Mouse (Mus musculus) stomach, embryonic 14.5 days (tissue): Measurements from ENCODE around the gene Jaml. TPM values are rescaled to one million over a fixed set of nuclear protein-coding genes. Genes with fewer than 3 reads are reported as not detected.

Experiments used
- ATAC-seq: fragments of 200-750 bp; cut with Nextera tagmentation; 2 replicates; pipeline ENCODE4 v1.8.0; 2017; ENCODE audit warnings: low read depth, moderate TSS enrichment; ENCODE audit not compliant: insufficient number of reproducible peaks, insufficient read depth, low FRiP score
- H3K27ac ChIP-seq: fragments of 300-500 bp; sonication (generic); 2 replicates; pipeline ENCODE4 v1.5.1; 2014; ENCODE audit warnings: mild to moderate bottlenecking, low read length, moderate library complexity, mixed read lengths
- H3K27me3 ChIP-seq: fragments of 300-500 bp; sonication (generic); 2 replicates; pipeline ENCODE4 v1.6.1; 2014; ENCODE audit warnings: low read length, control low read depth, mixed read lengths; ENCODE audit not compliant: control insufficient read depth, insufficient read depth
- H3K36me3 ChIP-seq: fragments of 300-500 bp; sonication (generic); 2 replicates; pipeline ENCODE4 v1.6.1; 2014; ENCODE audit warnings: mild to moderate bottlenecking, control low read depth, low read length, moderate library complexity, mixed read lengths; ENCODE audit not compliant: control insufficient read depth, insufficient read depth
- H3K4me1 ChIP-seq: fragments of 300-500 bp; sonication (generic); 2 replicates; pipeline ENCODE4 v1.6.1; 2014; ENCODE audit warnings: low read length, control low read depth, mixed read lengths; ENCODE audit not compliant: control insufficient read depth, insufficient read depth
- H3K4me2 ChIP-seq: fragments of 300-500 bp; sonication (generic); replicated peaks from 2 replicates; pipeline ENCODE4 v1.6.1; 2014; ENCODE audit warnings: low read depth, low read length, control low read depth
- H3K4me3 ChIP-seq: fragments of 300-500 bp; sonication (generic); 2 replicates; pipeline ENCODE4 v1.5.1; 2014; ENCODE audit warnings: low read depth, low read length, control low read depth
- H3K9ac ChIP-seq: fragments of 300-500 bp; sonication (generic); replicated peaks from 2 replicates; pipeline ENCODE4 v1.6.1; 2014; ENCODE audit warnings: low read depth, mild to moderate bottlenecking, control low read depth, low read length, moderate library complexity, mixed read lengths
- H3K9me3 ChIP-seq: fragments of 300-500 bp; sonication (generic); 2 replicates; pipeline ENCODE4 v1.6.1; 2016; ENCODE audit warnings: low read depth, low read length, control low read depth; ENCODE audit not compliant: control insufficient read depth
- WGBS: fragments of 180-500 bp; shearing (Covaris S2); extraction: QIAGEN DNeasy Blood & Tissue Kit; methylation state at CpG from one replicate; pipeline ENCODE4 v1.1.7; 2014; 5-methylcytosine and 5-hydroxymethylcytosine counted together
- polyA plus RNA-seq: library from polyadenylated mRNA; unstranded; fragments of >200 nt; fragmentation: Nextera tagmentation; extraction: Ambion mirVana; gene quantifications from 2 replicates; pipeline ENCODE4 v1.2.1, GENCODE M21; 2014

Gene Jaml
- polyA plus RNA-seq, 1 experiment from 2014 or later: 2.8 TPM

DNA sequence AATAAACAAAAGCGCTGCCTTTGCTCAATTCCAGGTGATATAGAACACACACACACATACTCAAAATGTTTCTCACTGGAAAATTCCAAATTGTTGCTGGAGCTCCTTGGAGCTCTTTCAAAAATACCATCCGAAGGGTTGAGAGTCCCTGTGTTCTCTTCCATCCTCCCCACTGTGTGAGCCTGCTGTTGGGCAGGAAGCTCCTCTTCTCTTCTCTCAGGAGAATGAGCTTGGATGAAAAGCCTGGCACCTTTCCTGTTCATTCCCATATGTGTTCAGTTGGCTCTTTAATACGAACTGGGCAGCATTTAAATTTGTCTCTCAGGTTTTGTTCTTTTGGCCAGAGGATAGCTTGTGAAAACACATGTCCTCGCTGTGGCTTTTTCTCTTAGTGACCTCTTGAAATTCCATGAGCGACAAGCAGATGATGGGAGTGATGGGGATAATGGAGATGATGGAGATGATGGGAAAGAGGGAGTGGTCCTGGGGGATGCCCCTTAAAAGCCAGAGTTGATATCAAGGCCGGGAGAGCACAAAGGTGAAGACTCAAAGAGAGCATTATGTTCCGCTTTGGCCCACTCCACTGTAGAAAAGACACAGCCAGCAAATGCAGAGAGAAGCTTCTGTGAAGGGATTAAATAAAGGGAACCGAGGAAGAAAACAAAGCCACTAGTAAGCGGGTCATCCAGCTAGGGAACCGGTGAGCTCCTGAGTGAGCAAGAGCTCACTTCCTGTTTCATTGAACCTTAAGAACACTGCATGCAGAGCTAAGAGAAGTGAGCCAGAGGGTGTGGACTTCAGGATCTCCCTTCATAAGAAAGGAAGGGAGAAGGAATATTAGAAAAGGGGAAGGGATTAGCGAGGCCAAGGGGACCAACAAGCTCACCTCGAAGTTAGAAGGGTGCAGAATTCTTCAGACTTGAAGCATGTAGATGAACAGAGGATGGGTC, 7.0 kb downstream of the Jaml start:
- Histone ChIP-seq H3K9ac (no peak overlapping the region), H3K27ac (no peak overlapping the region), H3K27me3 (no peaks in the 10 kb centered on the region), H3K4me1 (no peaks in the 10 kb centered on the region), H3K4me3 (no peak overlapping the region), H3K9me3 (no peaks in the 10 kb centered on the region), H3K4me2 (no peak overlapping the region), H3K36me3 (no peaks in the 10 kb centered on the region)
- WGBS: 77% methylated on average over 12 of the region's 12 CpGs
- ATAC-seq: no peak

DNA sequence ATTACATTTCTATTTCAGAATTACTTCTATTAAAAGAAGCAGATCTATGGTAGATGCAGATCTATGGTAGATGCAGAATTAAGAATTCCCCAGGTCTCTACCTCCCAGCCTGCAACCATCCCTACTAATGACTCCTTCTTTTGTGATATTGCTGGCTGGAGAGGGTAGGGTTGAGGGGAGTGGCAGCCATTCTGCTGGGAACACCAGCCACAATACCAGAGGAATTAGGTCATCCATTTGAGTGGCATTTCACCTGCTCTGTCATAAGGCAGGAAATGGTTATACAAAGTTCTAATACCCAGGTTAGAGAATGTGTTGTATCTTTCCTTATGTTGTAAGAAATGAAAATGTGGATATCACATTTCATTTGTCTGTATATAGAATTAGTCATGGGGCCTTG, 9.1 kb downstream of the Jaml start:
- no peak overlapping the region for H3K9ac ChIP-seq
- ATAC-seq: no peak

DNA sequence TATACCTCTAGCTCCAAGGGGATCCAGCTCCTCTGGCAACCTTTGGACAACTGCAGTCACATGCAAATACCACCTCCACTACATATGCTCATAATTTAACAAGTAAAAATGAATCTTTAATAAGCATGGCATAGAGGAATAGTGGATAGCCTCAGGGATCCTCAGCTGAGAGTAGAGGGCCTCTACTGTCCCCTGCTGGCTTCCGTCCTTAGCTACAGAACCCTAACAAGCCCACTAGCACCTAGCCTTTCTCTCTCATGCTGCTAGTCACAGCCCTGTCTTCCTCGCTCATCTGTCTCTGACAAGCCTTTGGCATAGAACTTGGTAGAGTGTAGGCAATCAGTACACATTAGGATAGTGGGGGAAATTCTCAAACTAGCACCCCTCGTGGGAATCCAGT, 11.8 kb downstream of the Jaml start:
- WGBS: 71% methylated on average over 3 of the region's 3 CpGs
- no peaks in the 10 kb centered on the region for H3K27me3 ChIP-seq
- no peak for ATAC-seq

More for the DNA sequence above, 9.1 kb downstream of the Jaml start:
- Histone ChIP-seq H3K27me3 (no peaks in the 10 kb centered on the region), H3K9me3 (no peaks in the 10 kb centered on the region), H3K36me3 (no peaks in the 10 kb centered on the region), H3K4me2 (no peak overlapping the region), H3K27ac (no peak overlapping the region), H3K4me3 (no peak overlapping the region), H3K4me1 (no peaks in the 10 kb centered on the region)

DNA sequence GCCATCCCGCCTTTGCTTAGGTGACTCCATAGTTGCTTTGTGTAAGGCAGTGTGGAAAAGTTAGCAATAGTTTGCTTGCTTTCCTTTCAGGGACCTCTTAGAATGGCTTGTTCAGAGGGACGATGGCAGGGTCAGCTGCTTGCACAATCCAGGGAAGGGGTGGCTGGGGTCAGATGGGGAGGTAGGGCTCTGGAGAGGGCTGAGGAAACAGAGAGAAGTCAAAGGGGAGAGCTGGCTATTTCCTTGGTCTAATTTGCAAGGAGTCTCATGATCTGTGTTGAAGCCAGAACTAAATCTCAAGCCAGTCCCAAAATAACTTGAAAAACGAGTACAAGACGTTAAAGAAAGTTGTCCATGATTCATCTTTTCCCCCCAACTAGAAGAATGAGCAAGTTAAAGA, 13.7 kb downstream of the Jaml start:
- no peaks in the 10 kb centered on the region for H3K36me3 ChIP-seq
- no peaks in the 10 kb centered on the region for H3K27me3 ChIP-seq
- WGBS: 58% methylated on average over 4 of the region's 4 CpGs
- no peaks in the 10 kb centered on the region for H3K4me1 ChIP-seq
- no peak for ATAC-seq
- no peak overlapping the region for H3K9ac ChIP-seq
- H3K9me3 ChIP-seq: no peaks in the 10 kb centered on the region
- H3K4me2 ChIP-seq: no peak overlapping the region
- H3K4me3 ChIP-seq: no peak overlapping the region
- no peak overlapping the region for H3K27ac ChIP-seq

More for the DNA sequence above, 11.8 kb downstream of the Jaml start:
- Histone ChIP-seq H3K9me3 (no peaks in the 10 kb centered on the region), H3K4me3 (no peak overlapping the region), H3K36me3 (no peaks in the 10 kb centered on the region), H3K9ac (no peak overlapping the region), H3K4me2 (no peak overlapping the region), H3K4me1 (no peaks in the 10 kb centered on the region), H3K27ac (no peak overlapping the region)

DNA sequence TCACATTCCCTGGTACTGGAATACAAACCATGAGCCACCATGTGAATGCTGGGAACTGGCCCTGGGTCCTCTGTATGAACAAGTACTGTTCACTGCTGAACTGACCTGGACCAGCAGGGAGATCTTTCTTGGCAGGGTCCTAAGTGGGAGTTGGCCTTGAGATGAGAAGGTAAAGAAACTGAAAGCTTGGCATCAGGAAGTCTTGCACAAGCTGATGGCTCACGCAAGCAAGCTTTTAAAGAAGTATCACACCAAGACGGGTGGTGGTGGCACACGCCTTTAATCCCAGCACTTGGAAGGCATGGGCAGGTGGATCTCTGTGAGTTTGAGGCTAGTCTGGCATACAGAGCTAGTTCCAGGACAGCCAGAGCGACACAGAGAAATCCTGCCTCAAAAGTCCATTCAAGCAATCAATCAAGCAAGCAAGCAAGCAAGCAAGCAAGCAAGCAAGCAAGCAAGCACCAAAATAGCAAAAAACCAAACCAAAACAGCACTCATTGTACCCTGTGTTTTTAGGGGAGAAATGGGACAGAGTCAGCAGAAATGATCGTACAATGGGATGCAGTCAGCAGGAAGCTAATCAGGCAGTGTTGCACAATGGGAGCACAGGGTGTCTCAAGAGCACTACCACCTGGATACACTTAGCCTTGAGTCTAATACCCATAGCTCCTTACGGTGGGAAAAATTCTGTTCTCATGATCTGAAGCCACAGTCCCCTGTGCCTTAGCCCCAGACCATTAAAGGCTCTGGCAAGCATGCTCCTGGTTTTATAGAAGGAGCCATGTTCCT, 16.4 kb downstream of the Jaml start:
- Histone ChIP-seq H3K9me3 (no peaks in the 10 kb centered on the region), H3K27ac (no peak overlapping the region), H3K4me3 (no peak overlapping the region), H3K4me1 (no peaks in the 10 kb centered on the region), H3K36me3 (no peaks in the 10 kb centered on the region), H3K4me2 (no peak overlapping the region), H3K27me3 (no peaks in the 10 kb centered on the region), H3K9ac (no peak overlapping the region)
- ATAC-seq: no peak
- WGBS: 74% methylated on average over 6 of the region's 6 CpGs

DNA sequence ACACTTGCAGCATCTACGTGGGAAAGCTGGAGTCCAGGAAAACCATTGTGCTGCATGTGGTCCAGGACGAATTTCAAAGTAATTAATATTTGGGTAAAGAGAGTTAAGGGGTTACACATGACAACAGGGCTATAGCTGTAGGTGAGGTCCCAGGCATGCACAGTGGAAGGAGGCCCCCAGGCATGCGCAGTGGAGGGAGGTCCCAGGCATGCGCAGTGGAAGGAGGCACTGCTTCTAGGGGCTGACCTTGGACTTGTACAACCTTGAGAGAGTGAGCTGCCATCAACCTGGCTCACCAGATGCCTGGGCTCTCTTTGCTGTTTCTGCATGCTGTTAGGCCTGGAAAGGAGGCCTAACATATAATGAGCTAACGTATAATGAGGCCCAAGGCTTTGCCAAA, 18.9 kb downstream of the Jaml start:
- H3K4me3 ChIP-seq: no peak overlapping the region
- no peak overlapping the region for H3K4me2 ChIP-seq
- no peaks in the 10 kb centered on the region for H3K27me3 ChIP-seq
- H3K36me3 ChIP-seq: no peaks in the 10 kb centered on the region
- no peaks in the 10 kb centered on the region for H3K9me3 ChIP-seq
- no peak overlapping the region for H3K27ac ChIP-seq
- no peaks in the 10 kb centered on the region for H3K4me1 ChIP-seq
- ATAC-seq: no peak
- WGBS: 86% methylated on average over 5 of the region's 5 CpGs
- H3K9ac ChIP-seq: no peak overlapping the region

DNA sequence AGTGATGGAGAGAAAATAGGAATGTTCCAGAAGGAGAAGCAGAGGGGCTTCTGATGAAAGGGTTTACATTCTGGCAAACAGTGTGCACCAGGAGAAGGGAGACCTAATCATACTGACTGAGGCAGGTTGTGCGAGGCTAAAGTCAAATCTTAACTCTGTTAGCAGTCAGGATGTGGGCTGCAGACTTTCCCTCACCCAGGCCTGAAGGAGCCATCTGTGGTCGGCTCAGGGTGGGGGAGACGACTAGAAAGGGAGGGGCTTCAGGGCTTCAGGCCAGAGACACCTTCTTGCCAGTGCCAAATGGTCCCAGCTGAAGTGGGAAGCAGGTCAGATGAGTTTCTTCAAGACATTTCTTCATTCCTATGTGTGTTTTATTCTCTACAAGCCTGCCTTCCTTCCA, 19.4 kb downstream of the Jaml start:
- Histone ChIP-seq H3K9ac (no peak overlapping the region), H3K27ac (no peak overlapping the region), H3K4me2 (no peak overlapping the region), H3K27me3 (no peaks in the 10 kb centered on the region), H3K4me3 (no peak overlapping the region), H3K36me3 (no peaks in the 10 kb centered on the region), H3K4me1 (no peaks in the 10 kb centered on the region), H3K9me3 (no peaks in the 10 kb centered on the region)
- ATAC-seq: no peak
- WGBS: 32% methylated on average over 3 of the region's 3 CpGs

DNA sequence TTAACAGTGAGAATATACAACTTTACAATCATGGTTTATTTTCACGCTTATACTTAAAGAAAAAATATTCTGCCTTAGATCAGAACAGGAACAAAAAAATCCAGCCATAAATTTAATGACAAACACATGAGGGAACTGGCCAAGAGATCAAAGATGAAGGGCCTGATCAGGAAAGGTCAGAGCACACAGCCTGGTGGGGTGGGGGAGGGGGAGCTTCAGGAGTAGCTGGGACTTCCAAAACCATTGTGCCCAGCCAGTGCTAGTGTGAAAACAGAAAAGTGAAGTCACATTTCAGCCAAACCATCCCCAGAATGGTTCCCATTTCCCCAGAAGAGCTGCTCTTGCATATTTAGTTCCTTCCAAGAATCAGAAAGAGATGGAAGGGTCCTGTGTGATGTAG, 23.5 kb downstream of the Jaml start:
- Histone ChIP-seq H3K36me3 (no peaks in the 10 kb centered on the region), H3K4me2 (no peak overlapping the region), H3K27ac (no peak overlapping the region), H3K27me3 (no peaks in the 10 kb centered on the region), H3K9ac (no peak overlapping the region), H3K4me3 (no peak overlapping the region), H3K4me1 (no peaks in the 10 kb centered on the region), H3K9me3 (no peaks in the 10 kb centered on the region)
- 86% methylated on average over 1 of the region's 1 CpGs for WGBS
- no peak for ATAC-seq
